Mouse (Mus musculus) central nervous system, embryonic 14 days (tissue): ENCODE results near the gene Capn8. TPM values are rescaled to one million over a fixed set of nuclear protein-coding genes. Genes with fewer than 3 reads are reported as not detected.

Experiments
- polyA plus RNA-seq: library from polyadenylated mRNA; depleted of rRNA; stranded (reverse); fragments of >200 nt; gene quantifications from 2 replicates; pipeline ENCODE4 v1.2.3, GENCODE M21; 2012; rRNA removed

Capn8 gene
- 0.06 and 0.14 TPM in 2 replicates for polyA plus RNA-seq

GRCm38 (mm10) chr1:182564408-182565120 lies at the start of gene Capn8:
TSS of gene Capn8 (plus strand) at chr1:182565007.

GRCm38 (mm10) chr1:182516758-182517676 lies 47.8 kb upstream of the Capn8 start, which contains the start of gene Capn2:
TSS of gene Capn2 (minus strand) at chr1:182517608.

Other genes starting within 250 kb of the Capn8 start
- 27.1 and 28.4 TPM in 2 replicates for gene Fbxo28, start 223.4 kb upstream of the Capn8 start, polyA plus RNA-seq
- gene Trp53bp2, start 155.8 kb upstream of the Capn8 start, polyA plus RNA-seq = 25.5 and 26.2 TPM in 2 replicates
- gene Capn2, start 47.4 kb upstream of the Capn8 start, polyA plus RNA-seq = 54.7 and 65.7 TPM in 2 replicates
- gene Ccdc185, start 184.2 kb downstream of the Capn8 start, polyA plus RNA-seq = not detected in 2 replicates
- gene Susd4, start 198.9 kb downstream of the Capn8 start, polyA plus RNA-seq = 38.3 and 42.1 TPM in 2 replicates